Comparison of ENCODE assay signal across 19 mouse cellular contexts in the genomic region with DNA sequence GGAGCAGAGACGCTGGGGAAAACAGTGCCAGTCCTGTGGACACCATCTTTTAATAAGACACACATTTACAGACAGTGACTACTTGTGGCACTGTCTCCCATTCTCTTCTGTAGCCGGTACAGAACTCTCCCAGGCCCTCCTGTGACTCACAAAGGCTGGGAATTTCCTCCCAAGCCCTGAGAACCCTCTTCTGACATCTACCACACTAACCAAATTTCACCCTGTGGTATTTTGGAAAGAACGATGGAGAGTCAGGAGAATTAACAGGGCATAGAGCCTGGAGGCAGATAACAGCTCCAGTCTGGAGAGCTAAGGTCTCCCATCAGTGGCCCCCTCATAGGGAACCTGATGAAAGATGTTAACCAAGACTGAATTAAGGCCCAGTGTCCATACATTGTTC. TPM values are rescaled to one million over a fixed set of nuclear protein-coding genes. Genes with fewer than 3 reads are reported as not detected.
DNase-seq lines count a peak whose midpoint lies in the region; ATAC-seq and TF ChIP-seq lines count a peak whose summit lies in the region.
"Had no signal": no experiment of that assay in that cellular context is flagged by ENCODE, and none has a peak within 500 bp of the region (broad histone marks: within the 10 kb centered on the region; RNA-seq: fewer than 3 reads in every experiment).

No protein-coding gene starts in this region.

- H3K9ac ChIP-seq in heart, embryonic 12.5 days = no peak overlapping the region
- H3K9ac ChIP-seq in liver, embryonic 12.5 days = no peak overlapping the region
- H3K9ac ChIP-seq in liver, postnatal 0 days (replicated peaks) = no peak overlapping the region
- H3K9ac ChIP-seq in intestine, postnatal 0 days (ENCODE audit: low read depth, low read length) = no peak overlapping the region
- H3K9ac ChIP-seq: hindbrain, embryonic 15.5 days; limb, embryonic 12.5 days; midbrain, embryonic 15.5 days; stomach, embryonic 15.5 days had no signal

- no peak for TF ChIP-seq CTCF in liver, postnatal 0 days (IDR thresholded peaks at IDR 0.05; ENCODE audit: low read depth)
- no peak for TF ChIP-seq CTCF in intestine, postnatal 0 days (IDR thresholded peaks at IDR 0.05; ENCODE audit: low read depth)

- no peaks in the 10 kb centered on the region for H3K27me3 ChIP-seq in heart, embryonic 10.5 days (ENCODE audit: insufficient read depth, poor library complexity, severe bottlenecking)
- no peaks in the 10 kb centered on the region for H3K27me3 ChIP-seq in heart, embryonic 12.5 days (replicated peaks)
- no peaks in the 10 kb centered on the region for H3K27me3 ChIP-seq in liver, embryonic 12.5 days (replicated peaks)
- H3K27me3 ChIP-seq in liver, postnatal 0 days (ENCODE audit: insufficient read depth, low read length) = no peaks in the 10 kb centered on the region
- no peaks in the 10 kb centered on the region for H3K27me3 ChIP-seq in intestine, postnatal 0 days (replicated peaks; ENCODE audit: control insufficient read depth, insufficient read depth, low read length)
- H3K27me3 ChIP-seq: hindbrain, embryonic 15.5 days; limb, embryonic 12.5 days; midbrain, embryonic 15.5 days; stomach, embryonic 15.5 days had no signal

- no peak for ATAC-seq in heart, embryonic 12.5 days (ENCODE audit: insufficient number of reproducible peaks, low FRiP score)
- no peak for ATAC-seq in liver, embryonic 12.5 days
- no peak for ATAC-seq in liver, postnatal 0 days
- no peak for ATAC-seq in intestine, postnatal 0 days
- ATAC-seq: activated CD4-positive, CD25-positive, alpha-beta regulatory T cell, adult 4 months; forebrain, embryonic 14.5 days; midbrain, embryonic 15.5 days had no signal

- H3K4me3 ChIP-seq in heart, embryonic 10.5 days = no peak overlapping the region
- no peak overlapping the region for H3K4me3 ChIP-seq in heart, embryonic 12.5 days
- no peak overlapping the region for H3K4me3 ChIP-seq in liver, embryonic 12.5 days
- no peak overlapping the region for H3K4me3 ChIP-seq in liver, postnatal 0 days (ENCODE audit: low read depth, low read length)
- H3K4me3 ChIP-seq in brown adipose tissue, adult 24 weeks (ENCODE audit: insufficient read depth, low read depth, low read length) = no peak overlapping the region
- no peak overlapping the region for H3K4me3 ChIP-seq in intestine, postnatal 0 days (ENCODE audit: low read depth, low read length)
- H3K4me3 ChIP-seq: hindbrain, embryonic 15.5 days; limb, embryonic 12.5 days; midbrain, embryonic 15.5 days; stomach, embryonic 15.5 days had no signal

- whole genome bisulfite sequencing in heart, embryonic 10.5 days = 40% methylated on average over 3 of the region's 3 CpGs
- WGBS in heart, embryonic 12.5 days = 41% methylated on average over 3 of the region's 3 CpGs
- 50% methylated on average over 3 of the region's 3 CpGs for WGBS in liver, embryonic 12.5 days (ENCODE audit: insufficient replicate concordance)
- 73% methylated on average over 3 of the region's 3 CpGs for WGBS in liver, postnatal 0 days (ENCODE audit: insufficient replicate concordance)
- WGBS in intestine, postnatal 0 days = 81% methylated on average over 3 of the region's 3 CpGs

- H3K9me3 ChIP-seq in heart, embryonic 10.5 days = no peaks in the 10 kb centered on the region
- H3K9me3 ChIP-seq in heart, embryonic 12.5 days (replicated peaks) = no peaks in the 10 kb centered on the region
- H3K9me3 ChIP-seq in liver, embryonic 12.5 days (replicated peaks) = no peaks in the 10 kb centered on the region
- H3K9me3 ChIP-seq in liver, postnatal 0 days (ENCODE audit: low read length) = no peaks in the 10 kb centered on the region
- H3K9me3 ChIP-seq in intestine, postnatal 0 days (ENCODE audit: control insufficient read depth) = no peaks in the 10 kb centered on the region
- H3K9me3 ChIP-seq: hindbrain, embryonic 15.5 days; midbrain, embryonic 15.5 days; stomach, embryonic 15.5 days had no signal

- no peaks in the 10 kb centered on the region for H3K36me3 ChIP-seq in heart, embryonic 10.5 days
- H3K36me3 ChIP-seq in heart, embryonic 12.5 days = no peaks in the 10 kb centered on the region
- no peaks in the 10 kb centered on the region for H3K36me3 ChIP-seq in liver, embryonic 12.5 days
- no peaks in the 10 kb centered on the region for H3K36me3 ChIP-seq in liver, postnatal 0 days (replicated peaks; ENCODE audit: insufficient read depth, low read length)
- no peaks in the 10 kb centered on the region for H3K36me3 ChIP-seq in intestine, postnatal 0 days (ENCODE audit: control insufficient read depth, insufficient read depth)
- H3K36me3 ChIP-seq: hindbrain, embryonic 15.5 days; limb, embryonic 12.5 days; midbrain, embryonic 15.5 days; stomach, embryonic 15.5 days had no signal

- no peak for DNase-seq in heart, embryonic 10.5 days (ENCODE audit: low spot score)
- no peak for DNase-seq in liver, postnatal 0 days
- no peak for DNase-seq in retina, postnatal 1 day
- DNase-seq: adrenal gland, postnatal 25 days; cerebellum, adult 2 months; cerebellum, postnatal 36 days; kidney, adult 18-20 months; thymus, adult 18-20 months; thymus, postnatal 4 days had no signal

- no peak for TF ChIP-seq EP300 in liver, postnatal 0 days (IDR thresholded peaks at IDR 0.05; ENCODE audit: low read depth)

- 0 out of 2 replicates have a peak overlapping the region, but pooled peaks have one; percentile 1 for H3K27ac ChIP-seq in heart, embryonic 10.5 days
- no peak overlapping the region for H3K27ac ChIP-seq in heart, embryonic 12.5 days (ENCODE audit: poor library complexity, severe bottlenecking)
- H3K27ac ChIP-seq in liver, embryonic 12.5 days = 0 out of 2 replicates have a peak overlapping the region, but pooled peaks have one; percentile 13
- H3K27ac ChIP-seq in liver, postnatal 0 days (ENCODE audit: low read depth) = no peak overlapping the region
- H3K27ac ChIP-seq in brown adipose tissue, adult 24 weeks (replicated peaks; ENCODE audit: low read depth, low read length) = peak overlapping the region; percentile 83
- no peak overlapping the region for H3K27ac ChIP-seq in intestine, postnatal 0 days (ENCODE audit: low read depth, low read length)
- H3K27ac ChIP-seq: hindbrain, embryonic 15.5 days; limb, embryonic 12.5 days; midbrain, embryonic 15.5 days; stomach, embryonic 15.5 days had no signal

- H3K4me2 ChIP-seq in heart, embryonic 12.5 days = no peak overlapping the region
- no peak overlapping the region for H3K4me2 ChIP-seq in liver, embryonic 12.5 days
- no peak overlapping the region for H3K4me2 ChIP-seq in liver, postnatal 0 days (ENCODE audit: low read depth, low read length)
- no peak overlapping the region for H3K4me2 ChIP-seq in intestine, postnatal 0 days (replicated peaks; ENCODE audit: low read depth)
- H3K4me2 ChIP-seq: hindbrain, embryonic 15.5 days; limb, embryonic 12.5 days; midbrain, embryonic 15.5 days; stomach, embryonic 15.5 days had no signal

- peaks cover 21% of the 10 kb centered on the region for H3K4me1 ChIP-seq in heart, embryonic 10.5 days
- peaks cover 23% of the 10 kb centered on the region for H3K4me1 ChIP-seq in heart, embryonic 12.5 days (replicated peaks)
- peaks cover 67% of the 10 kb centered on the region for H3K4me1 ChIP-seq in liver, embryonic 12.5 days
- H3K4me1 ChIP-seq in liver, postnatal 0 days (ENCODE audit: insufficient read depth) = peaks cover 3% of the 10 kb centered on the region; the same call in 1 of the 2 replicates
- H3K4me1 ChIP-seq in brown adipose tissue, adult 24 weeks (ENCODE audit: control insufficient read depth, insufficient read depth, insufficient read length, low read length) = peaks cover 38% of the 10 kb centered on the region
- no peaks in the 10 kb centered on the region for H3K4me1 ChIP-seq in intestine, postnatal 0 days (replicated peaks; ENCODE audit: control insufficient read depth, insufficient read depth, low read length)
- H3K4me1 ChIP-seq: hindbrain, embryonic 15.5 days; midbrain, embryonic 15.5 days had no signal

RNA-seq across cellular contexts. Expression of a gene that starts 59.5 kb away (rescaled TPM):
- 21.6 and 30.2 TPM in 2 replicates for polyA plus RNA-seq in heart, embryonic 10.5 days (2016; fragmentation: Nextera tagmentation; extraction: Ambion mirVana)
- 22.5 and 23.9 TPM in 2 replicates for polyA plus RNA-seq in heart, embryonic 12.5 days (2016; fragmentation: Nextera tagmentation; extraction: Ambion mirVana)
- 35.4 and 35.8 TPM in 2 replicates for polyA plus RNA-seq in liver, embryonic 12.5 days (2016; fragmentation: Nextera tagmentation; extraction: Ambion mirVana)
- 8.1 and 9.2 TPM in 2 replicates for polyA plus RNA-seq in liver, postnatal 0 days (2015; fragmentation: Nextera tagmentation; extraction: Ambion mirVana)
- 8.3 and 9.4 TPM in 2 replicates for polyA plus RNA-seq in brown adipose tissue, adult 24 weeks (2012; ENCODE audit: insufficient read depth, insufficient read length, missing spikeins)
- 8.8 and 9.4 TPM in 2 replicates for polyA plus RNA-seq in intestine, postnatal 0 days (2015; fragmentation: Nextera tagmentation; extraction: Ambion mirVana)

RNA-seq across cellular contexts. Expression of a gene that starts 59.8 kb away (rescaled TPM):
- polyA plus RNA-seq in heart, embryonic 10.5 days (2016; fragmentation: Nextera tagmentation; extraction: Ambion mirVana) = 0.18 and 0.25 TPM in 2 replicates
- polyA plus RNA-seq in heart, embryonic 12.5 days (2016; fragmentation: Nextera tagmentation; extraction: Ambion mirVana) = 0.26 TPM in 1 of 2 replicates, not detected in the other
- polyA plus RNA-seq in liver, embryonic 12.5 days (2016; fragmentation: Nextera tagmentation; extraction: Ambion mirVana) = 0.45 and 0.61 TPM in 2 replicates
- polyA plus RNA-seq in liver, postnatal 0 days (2015; fragmentation: Nextera tagmentation; extraction: Ambion mirVana) = 0.09 TPM in 1 of 2 replicates, not detected in the other
- not detected in 2 replicates for polyA plus RNA-seq in brown adipose tissue, adult 24 weeks (2012; ENCODE audit: insufficient read depth, insufficient read length, missing spikeins)
- not detected in 2 replicates for polyA plus RNA-seq in intestine, postnatal 0 days (2015; fragmentation: Nextera tagmentation; extraction: Ambion mirVana)
- polyA plus RNA-seq: activated CD4-positive, CD25-positive, alpha-beta regulatory T cell, adult 4 months; cerebellum, adult 2 months; forebrain, embryonic 14.5 days had no signal

Comparison
In these comparisons a context has a peak if more than half of its experiments do, and no peak if none do; other contexts are left out.
1. H3K27ac ChIP-seq: peak in heart, embryonic 10.5 days (single experiment), liver, embryonic 12.5 days (single experiment) and brown adipose tissue, adult 24 weeks (single experiment); none in heart, embryonic 12.5 days (single experiment), liver, postnatal 0 days (single experiment) and intestine, postnatal 0 days (single experiment).